Mouse (Mus musculus): Measurements from ENCODE around the gene Gsk3a.

- TF ChIP-seq CTCF (IDR thresholded peaks at IDR 0.05; ENCODE audit: low read depth) (no peak), EP300 (IDR thresholded peaks at IDR 0.05; ENCODE audit: low read depth) (no peak)
Observed at GRCm38 (mm10) chr7:25277405-25277804, 39.8 kb upstream of the Gsk3a start.

All from liver, embryonic 14.5 days (tissue).